Mouse (Mus musculus) spleen, embryonic (tissue): ENCODE results near the gene Spcs2.

Experiments used
- CTCF ChIA-PET: fragments of 350-600 bp; sonication (Branson Sonifier 250); formaldehyde crosslinking; loops from one replicate; lab custom pipeline; 2022; lab: Charles Lee

The Spcs2 gene

GRCm38 (mm10) chr7:99864241-99865028 is 1.2 kb upstream of the Spcs2 start:
- CTCF ChIA-PET = no interaction called here

DNA sequence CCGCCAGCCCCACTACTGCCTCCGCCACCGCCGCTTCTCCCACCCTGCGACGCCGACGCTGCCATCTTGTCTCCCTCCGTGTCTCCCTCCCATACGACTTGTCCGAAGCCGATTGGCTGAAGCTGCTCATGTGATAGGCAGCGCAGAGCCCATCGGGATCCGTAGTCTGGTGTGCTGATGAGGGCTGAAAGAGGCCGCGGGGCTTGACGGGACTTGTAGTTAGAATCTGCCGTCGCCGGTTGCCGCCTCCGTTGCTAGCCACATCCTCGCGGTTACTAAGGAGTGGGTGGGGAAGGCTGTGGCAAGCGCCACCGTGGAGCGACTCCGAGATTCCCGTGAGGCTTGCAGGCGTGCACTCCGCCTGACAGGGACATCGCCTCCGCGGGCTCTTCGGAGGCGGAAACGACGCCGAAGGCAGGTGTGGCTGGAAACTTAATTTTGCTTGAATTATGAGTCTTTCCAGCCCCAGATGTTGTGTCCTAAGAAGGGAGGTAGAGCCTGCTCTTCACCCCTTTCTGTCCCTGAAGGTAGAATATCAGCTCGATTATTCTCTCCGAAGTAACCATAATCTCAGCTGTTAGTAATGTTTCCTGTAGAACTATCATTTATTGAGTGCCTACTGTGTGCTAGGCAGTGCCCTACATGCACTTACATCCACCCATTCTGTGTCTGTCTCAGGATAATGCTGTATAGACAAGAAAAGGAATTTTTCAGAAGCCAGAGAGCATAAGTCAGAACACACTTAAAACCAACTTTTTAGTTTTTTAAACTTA is 4.3 kb downstream of the Spcs2 start, which contains the start of gene Xrra1:
Gene Xrra1, plus strand, starts transcription at position 304 of the 773 bp plus-strand sequence.
- CTCF ChIA-PET = no interaction called here

DNA sequence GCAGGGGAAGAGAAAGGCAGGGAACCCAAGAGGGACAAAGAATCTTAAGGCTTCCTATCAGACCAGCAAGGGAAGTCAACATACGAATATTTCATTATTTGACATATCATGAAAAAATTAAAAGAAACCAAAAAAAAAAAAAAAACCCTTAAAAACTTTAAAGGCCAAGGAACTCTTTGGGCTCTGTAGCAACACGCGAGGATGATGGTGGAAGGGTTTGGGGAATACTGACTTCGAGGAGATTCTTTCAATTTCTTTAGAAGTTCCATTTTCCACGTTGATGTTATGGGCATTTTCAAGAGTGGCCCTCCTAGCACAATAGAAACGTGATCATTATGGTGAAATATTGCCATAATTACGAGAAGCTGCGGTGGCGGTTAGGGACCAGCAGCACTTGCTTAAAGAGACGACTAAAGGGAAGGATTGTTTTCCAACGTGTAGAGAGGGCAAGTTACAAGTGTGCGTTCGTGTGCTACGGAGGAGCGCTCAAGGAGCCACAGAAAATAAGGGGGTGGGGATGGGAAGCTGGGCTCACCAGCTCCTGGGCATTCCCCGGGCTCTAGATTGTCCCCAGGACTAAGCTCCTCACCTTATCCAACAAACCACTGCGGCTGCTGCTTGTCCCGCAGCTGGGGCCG is 5.0 kb downstream of the Spcs2 start:
- CTCF ChIA-PET = no interaction called here

DNA sequence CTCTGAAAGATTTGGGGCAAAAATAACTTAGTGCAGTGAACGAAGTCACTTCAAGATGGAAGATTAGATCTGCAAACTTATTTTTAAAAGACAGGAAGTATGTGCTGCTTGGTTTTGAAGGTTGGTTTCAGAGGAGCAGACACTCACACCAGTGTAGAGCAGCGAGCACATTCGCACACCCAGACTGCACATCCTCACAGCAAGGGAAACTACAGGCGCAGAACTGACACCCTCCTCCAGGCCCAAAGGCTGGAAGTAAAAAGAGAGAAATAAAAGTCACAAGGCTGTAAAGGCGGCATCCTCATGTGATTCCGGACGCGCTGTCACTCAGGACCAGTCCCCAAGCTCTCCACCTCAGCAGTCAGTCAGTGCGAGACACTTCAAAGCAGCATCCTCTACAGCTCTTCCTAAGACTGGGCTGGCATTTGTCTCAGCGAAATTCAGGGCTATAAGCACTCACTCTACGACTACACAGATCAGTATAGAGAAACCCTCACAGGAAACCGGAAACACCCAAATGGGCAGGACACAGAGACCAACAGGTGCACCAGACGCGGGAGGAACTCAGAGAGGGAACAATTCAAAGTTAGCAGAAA is 6.9 kb downstream of the Spcs2 start:
- CTCF ChIA-PET = no interaction called here

DNA sequence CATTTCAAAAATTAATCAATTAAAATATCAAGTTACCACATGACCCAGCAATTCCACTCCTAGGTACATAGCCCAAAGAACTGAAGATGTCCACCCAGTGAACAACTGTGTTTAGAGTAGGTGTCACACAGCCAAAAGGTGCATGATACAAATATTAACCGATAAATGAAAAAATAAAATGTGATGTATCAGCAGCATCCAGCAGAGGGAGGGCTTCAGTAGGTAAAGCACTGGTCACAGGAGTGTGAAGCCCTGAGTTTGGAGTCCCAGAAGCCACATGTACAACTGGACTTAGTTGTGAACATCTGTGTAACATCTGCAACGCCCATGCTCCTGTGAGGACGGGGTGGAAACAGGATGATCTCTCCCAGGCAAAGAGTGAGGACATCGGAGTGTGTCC is 9.0 kb downstream of the Spcs2 start:
- CTCF ChIA-PET = no interaction called here

DNA sequence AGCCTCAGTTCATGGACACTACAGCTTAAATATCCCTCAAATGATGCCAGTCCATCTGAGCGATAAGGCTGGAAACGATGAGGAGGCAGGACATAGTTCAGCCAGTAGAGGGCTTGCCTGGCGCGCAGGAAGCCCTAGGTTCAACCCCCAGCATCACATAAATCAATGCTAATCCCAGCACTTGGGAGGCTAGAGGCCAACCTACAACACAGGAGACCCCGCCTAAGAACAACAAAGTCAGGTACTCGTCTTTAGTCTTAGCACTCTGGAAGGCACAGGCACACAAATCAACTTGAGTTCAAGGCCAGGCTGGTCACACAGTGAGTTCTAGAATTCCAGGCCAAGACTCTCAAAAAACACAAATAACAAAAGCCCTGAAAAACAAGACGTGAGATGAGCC is 9.9 kb downstream of the Spcs2 start:
- CTCF ChIA-PET = no interaction called here

DNA sequence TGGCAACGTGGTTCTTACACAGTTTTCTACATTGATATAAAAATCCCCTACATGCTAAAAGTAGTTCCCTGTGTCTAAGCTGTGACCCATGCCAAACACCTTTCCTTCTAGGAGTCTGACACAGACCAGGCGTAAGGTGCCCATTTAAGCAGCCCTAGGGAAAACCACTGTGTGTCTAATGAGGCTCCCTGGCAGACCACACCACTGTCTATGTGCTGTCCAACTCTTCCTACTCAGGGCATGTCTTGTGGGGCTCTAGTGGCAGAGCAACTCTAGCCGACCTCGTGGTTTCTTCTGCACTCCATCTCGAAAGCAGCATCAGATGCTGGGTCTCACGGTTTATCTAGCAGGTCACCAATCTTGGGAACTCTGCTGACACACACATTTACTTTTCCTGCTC is 11.6 kb downstream of the Spcs2 start:
- CTCF ChIA-PET = no interaction called here

DNA sequence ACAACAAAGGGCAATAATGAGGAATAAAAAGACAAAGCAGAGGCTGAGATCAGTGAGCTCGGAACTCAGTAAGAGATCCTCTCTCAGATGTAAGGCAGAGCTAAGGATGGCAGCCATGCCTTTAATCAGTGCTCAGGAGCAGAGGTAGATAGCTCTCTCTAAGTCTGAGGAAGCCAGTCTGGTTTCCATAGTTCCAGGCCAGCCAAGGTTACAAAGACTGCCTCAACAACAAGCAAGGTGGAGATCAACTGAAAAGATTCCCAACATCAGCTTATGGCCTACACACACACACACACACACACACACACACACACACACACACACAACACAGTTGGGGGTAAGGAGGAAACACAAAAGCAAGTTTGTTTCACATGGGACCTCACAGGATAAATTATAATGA is 12.1 kb downstream of the Spcs2 start:
- CTCF ChIA-PET = no interaction called here

DNA sequence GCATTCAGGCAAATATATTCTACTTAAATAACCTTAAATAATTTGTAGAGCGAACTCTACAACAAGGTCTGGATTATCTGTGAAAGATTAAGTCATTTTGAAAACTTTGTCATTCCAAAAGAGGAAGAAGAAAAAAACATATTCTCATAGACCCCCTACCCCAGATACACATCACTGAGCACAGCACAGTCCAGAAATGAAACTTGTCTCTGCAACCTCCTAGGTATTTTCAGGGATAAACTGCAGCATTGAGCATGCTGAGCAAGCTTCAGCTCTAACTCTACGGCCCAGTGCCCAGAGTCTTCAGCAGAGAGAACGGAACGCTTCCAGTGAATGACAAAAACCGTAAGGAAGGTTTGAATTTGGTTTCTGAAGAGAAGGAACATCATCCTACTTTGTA is 12.7 kb downstream of the Spcs2 start:
- CTCF ChIA-PET = no interaction called here

DNA sequence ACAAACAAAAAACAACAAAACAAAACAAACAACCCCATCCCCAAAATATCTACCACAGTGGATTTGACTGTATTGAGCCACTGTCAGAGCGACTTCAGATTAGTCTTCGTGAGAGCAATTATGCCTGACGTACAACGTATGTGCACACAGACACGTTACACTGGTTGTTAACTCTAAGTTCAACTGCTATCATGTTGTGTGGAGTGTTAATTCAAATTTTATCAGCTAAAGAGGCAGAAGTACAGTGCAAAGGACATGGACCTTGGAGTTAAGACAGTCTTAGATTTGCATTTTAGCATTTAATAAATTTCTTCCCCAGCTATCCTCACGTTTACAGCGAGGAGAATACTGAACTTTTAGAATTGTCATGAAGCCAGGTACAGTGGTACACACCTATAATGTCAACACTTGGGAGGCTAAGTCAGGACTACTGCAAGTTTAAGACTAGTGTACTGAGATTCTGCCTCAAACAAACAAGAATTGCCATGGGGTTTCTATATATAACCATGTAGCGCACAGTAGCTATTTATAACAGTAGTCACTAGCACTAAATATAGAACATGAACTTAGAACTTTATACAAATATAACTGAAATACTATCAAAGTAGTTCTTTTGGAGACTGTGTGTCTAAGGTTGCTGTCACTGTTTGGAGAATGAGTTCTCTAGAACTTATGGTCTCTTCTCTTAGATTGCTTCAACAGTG is 17.6 kb downstream of the Spcs2 start:
- CTCF ChIA-PET = no interaction called here

- CTCF ChIA-PET = no interaction called here
Observed at GRCm38 (mm10) chr7:99838241-99838640, 25.0 kb downstream of the Spcs2 start.

DNA sequence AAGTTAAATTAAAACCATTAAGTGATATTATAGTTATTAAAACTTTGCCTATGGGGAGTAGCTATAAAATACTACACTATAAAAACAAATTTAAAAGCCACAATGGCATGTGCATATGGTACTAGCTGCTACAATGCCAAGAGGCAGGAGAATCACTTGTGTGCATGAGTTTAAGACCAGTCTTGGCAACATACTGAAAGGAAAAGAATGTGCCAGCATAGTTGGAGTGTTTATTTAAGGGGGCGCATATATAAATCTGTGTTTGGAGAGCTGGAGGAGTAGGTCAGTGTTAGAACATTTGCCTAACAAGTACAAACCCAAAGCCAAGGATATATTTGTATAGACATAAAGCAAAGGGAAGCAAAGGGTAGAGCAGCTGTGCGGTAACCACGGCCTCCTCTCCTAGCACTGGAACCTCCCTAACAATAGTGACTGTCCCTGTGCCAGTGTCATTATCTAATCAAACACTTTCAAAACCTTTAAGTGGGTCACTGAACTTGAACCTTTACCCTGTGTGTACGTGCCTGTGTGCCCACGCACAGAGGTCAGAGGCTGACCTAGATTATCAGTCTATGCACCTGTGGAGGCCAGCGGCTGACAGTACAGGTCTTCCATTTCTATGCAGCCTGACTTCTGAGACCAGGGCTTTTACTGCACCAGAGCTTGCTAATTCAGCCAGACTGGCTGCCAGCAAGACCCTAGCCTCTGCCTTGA is 25.7 kb downstream of the Spcs2 start:
- CTCF ChIA-PET = no interaction called here

GRCm38 (mm10) chr7:99836781-99837180 is 26.5 kb downstream of the Spcs2 start:
- CTCF ChIA-PET = no interaction called here

GRCm38 (mm10) chr7:99834314-99834853 is 28.9 kb downstream of the Spcs2 start:
- CTCF ChIA-PET = no interaction called here

GRCm38 (mm10) chr7:99833846-99834222 is 29.4 kb downstream of the Spcs2 start:
- CTCF ChIA-PET = interaction anchor here (0.6 kb wide), 1 partner anchor 175 kb away, joined by 3 read pairs; no protein-coding TSS in a partner anchor

- CTCF ChIA-PET = interaction anchor here (0.6 kb wide), 1 partner anchor 175 kb away, joined by 3 read pairs; no protein-coding TSS in a partner anchor
Observed at GRCm38 (mm10) chr7:99833115-99833845, 30.0 kb downstream of the Spcs2 start.

DNA sequence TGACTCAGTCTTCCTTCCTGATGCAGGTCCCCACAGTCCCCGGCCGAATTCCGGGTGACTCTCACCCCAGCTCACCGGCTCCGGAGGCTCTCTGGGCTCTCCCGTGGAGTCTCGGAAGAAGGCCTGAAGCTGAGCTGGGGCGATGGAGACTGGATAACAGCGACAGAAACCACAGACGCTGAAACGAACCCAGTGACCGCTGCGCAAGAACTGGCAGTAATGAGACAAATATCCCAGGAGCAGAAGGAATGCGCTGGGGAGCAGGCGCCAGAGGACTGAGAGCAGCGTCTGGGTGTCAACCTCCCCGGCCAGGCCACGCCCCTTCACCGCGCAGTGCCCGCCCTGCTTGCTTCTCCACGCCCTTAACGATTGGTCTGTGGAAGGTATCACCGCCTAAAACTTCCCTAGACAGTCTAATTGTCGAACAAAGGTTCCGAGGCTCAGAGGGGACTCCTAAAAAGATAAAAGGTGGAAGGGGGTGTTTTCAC is 35.1 kb downstream of the Spcs2 start, which contains the start of gene Neu3:
Gene Neu3, minus strand, starts transcription at position 335 of the 488 bp plus-strand sequence.
- CTCF ChIA-PET = no interaction called here

DNA sequence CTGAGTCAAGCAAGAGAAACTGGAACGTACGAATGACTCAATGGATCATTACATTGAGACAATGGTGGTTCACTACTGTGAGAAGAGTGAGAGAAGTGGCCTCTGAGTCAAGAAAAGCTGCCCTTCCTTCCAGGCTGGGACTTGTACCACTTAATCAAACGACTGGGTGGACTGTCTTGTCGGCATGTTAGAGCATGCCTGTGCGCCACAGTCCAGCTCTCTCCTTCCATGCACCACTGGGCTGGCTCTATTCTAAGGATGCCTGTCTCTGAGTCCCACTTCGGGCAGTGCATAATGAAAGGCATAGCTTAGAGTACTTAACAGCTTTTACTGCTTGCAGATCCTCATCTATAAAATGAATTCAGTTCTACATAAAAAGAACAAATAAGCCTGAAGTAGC is 37.2 kb downstream of the Spcs2 start:
- CTCF ChIA-PET = no interaction called here

DNA sequence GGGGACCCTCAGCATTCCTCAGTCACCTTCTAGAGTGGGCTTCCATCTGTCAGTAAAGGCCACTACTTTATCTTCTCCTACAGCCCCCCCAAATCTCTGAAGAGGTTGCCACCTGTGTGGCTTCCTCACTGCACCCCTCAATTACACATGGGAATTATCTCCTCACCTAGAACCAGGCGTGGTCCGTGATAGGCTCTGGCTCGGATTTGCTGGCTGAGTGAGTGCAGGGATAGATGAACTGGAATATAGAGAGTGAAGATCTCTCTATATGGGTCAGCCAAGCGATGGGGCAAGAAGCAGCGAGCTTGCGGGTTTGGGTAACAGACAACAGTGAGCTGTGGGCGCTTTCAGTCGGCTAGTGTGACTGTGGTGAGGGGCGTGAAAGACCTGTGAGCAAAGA is 37.8 kb downstream of the Spcs2 start:
- CTCF ChIA-PET = no interaction called here
